Mouse (Mus musculus) ES-E14 (cell line): Measurements from ENCODE around the gene Cep85l. TPM values are rescaled to one million over a fixed set of nuclear protein-coding genes. Genes with fewer than 3 reads are reported as not detected.

Experiments used
- DNase-seq: peaks from one replicate; pipeline ENCODE4 v3.0.0-alpha.2; 2013; ENCODE audit warnings: low read depth, low spot score
- H3K27ac ChIP-seq: 2 replicates; pipeline ENCODE4 v1.5.1; 2012; ENCODE audit warnings: low read depth, mild to moderate bottlenecking, low read length, moderate library complexity, mixed read lengths; ENCODE audit not compliant: poor library complexity, insufficient read depth, severe bottlenecking
- H3K36me3 ChIP-seq: 2 replicates; pipeline ENCODE4 v1.6.1; 2012; ENCODE audit warnings: mild to moderate bottlenecking, low read length, moderate library complexity, mixed read lengths; ENCODE audit not compliant: control insufficient read depth, poor library complexity, insufficient read depth, severe bottlenecking
- H3K4me1 ChIP-seq, 2 experiments: fragments of 150-350 bp in 1 of 2; sonication (generic) in 1 of 2; 2 replicates each; pipeline ENCODE4 v1.6.1; 2012; ENCODE audit warnings: low read length in 2 of 2, mild to moderate bottlenecking in 1 of 2, mixed read lengths in 1 of 2; ENCODE audit not compliant: control insufficient read depth in 2 of 2, insufficient read depth in 2 of 2, poor library complexity in 1 of 2
- H3K4me3 ChIP-seq, 2 experiments: fragments of 150-350 bp in 1 of 2; sonication (generic) in 1 of 2; 2 replicates each; pipeline ENCODE4 v1.5.1; 2012; ENCODE audit warnings: low read length in 2 of 2, low read depth in 1 of 2, mild to moderate bottlenecking in 1 of 2, mixed read lengths in 1 of 2; ENCODE audit not compliant: insufficient read depth in 1 of 2, poor library complexity in 1 of 2, severe bottlenecking in 1 of 2
- H3K9ac ChIP-seq: 2 replicates; pipeline ENCODE4 v1.6.1; 2012; ENCODE audit warnings: low read depth, mild to moderate bottlenecking, low read length, mixed read lengths; ENCODE audit not compliant: poor library complexity, insufficient read depth, severe bottlenecking
- H3K9me3 ChIP-seq: fragments of 150-350 bp; sonication (generic); 2 replicates; pipeline ENCODE4 v1.6.1; 2012; ENCODE audit warnings: low read depth, mild to moderate bottlenecking, low read length; ENCODE audit not compliant: control insufficient read depth, insufficient read depth
- CHD2 ChIP-seq: IDR thresholded peaks from 2 replicates; pipeline ENCODE4 v1.6.1; 2014; ENCODE audit warnings: mild to moderate bottlenecking, low read depth, low read length, inconsistent platforms
- HCFC1 ChIP-seq: IDR thresholded peaks from 2 replicates; pipeline ENCODE4 v1.6.1; 2012; ENCODE audit warnings: low read length, inconsistent platforms, borderline replicate concordance; ENCODE audit not compliant: insufficient read depth
- MAFK ChIP-seq: IDR thresholded peaks from 2 replicates; pipeline ENCODE4 v1.6.1; 2014; ENCODE audit warnings: mild to moderate bottlenecking, low read depth, low read length, inconsistent platforms; ENCODE audit not compliant: insufficient read depth
- ZC3H11A ChIP-seq: IDR thresholded peaks from 2 replicates; pipeline ENCODE4 v1.6.1; 2012; ENCODE audit warnings: low read depth, mild to moderate bottlenecking, inconsistent platforms, low read length, borderline replicate concordance
- ZNF384 ChIP-seq: IDR thresholded peaks from 2 replicates; pipeline ENCODE4 v1.6.1; 2012; ENCODE audit warnings: low read depth, low read length, inconsistent platforms
- in situ Hi-C, 2 experiments: fragments of 600-800 bp; cut with MboI; formaldehyde crosslinking; loops; one replicate each; pipeline ENCODE4 v1.15.1; 2025; ENCODE audit warnings: low sequenced_read_pairs in 2 of 2, inconsistent platforms in 1 of 2; ENCODE audit not compliant: unreplicated experiment in 2 of 2
- total RNA-seq: library from RNA; depleted of rRNA; stranded (reverse); fragments of 300-350 nt; gene quantifications from 2 replicates; pipeline ENCODE4 v1.2.3, GENCODE M21; 2012

Gene Cep85l
- total RNA-seq, 1 experiment, result 3.6 TPM

DNA sequence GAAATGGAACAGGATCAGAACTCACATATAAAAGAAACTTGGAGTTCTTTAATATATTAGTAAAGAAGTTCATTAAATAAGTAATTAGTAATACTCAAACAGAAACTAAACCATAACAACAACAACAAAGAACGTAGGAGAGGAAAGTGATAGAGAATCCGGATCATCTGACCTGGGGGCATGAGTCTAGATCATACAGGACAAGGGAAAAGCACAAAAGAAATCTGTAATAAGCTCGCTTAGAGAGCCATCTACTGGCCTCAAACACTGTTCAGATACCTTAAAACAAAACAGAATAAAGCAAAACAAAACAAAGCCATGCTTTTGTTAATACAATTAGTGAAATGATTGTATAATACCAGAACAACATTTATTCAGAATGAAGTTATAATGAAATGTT is 73.9 kb downstream of the Cep85l start:
- Histone ChIP-seq H3K4me3 (no peak overlapping the region), H3K36me3 (no peaks in the 10 kb centered on the region), H3K9ac (no peak overlapping the region), H3K27ac (no peak overlapping the region), H3K9me3 (no peaks in the 10 kb centered on the region), H3K4me1 (no peaks in the 10 kb centered on the region)
- TF ChIP-seq CHD2 (no peak), ZC3H11A (no peak), MAFK (no peak), ZNF384 (no peak), HCFC1 (no peak)
- in situ Hi-C loops, result no loop called here
- no peak for DNase-seq

DNA sequence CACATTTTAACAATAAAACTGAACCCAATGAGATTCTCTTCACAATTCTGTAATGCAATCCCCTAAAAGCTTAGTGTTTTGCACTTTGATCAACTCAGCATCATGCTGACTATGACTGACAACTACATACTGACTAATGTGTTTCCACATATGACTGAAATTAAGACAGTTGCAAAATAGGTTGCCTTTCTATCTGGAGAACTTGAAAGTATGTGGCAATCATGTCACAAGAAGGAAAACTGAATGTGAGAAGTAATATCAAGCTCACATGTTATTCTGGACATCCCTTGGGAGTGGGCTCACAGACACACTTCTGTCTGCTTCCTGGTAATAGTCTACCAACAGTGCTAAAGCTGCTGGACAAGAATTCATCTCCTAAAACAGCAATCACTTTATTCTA is 94.6 kb downstream of the Cep85l start:
- Histone ChIP-seq H3K9ac (no peak overlapping the region), H3K36me3 (no peaks in the 10 kb centered on the region), H3K4me1 (no peaks in the 10 kb centered on the region), H3K27ac (no peak overlapping the region), H3K9me3 (no peaks in the 10 kb centered on the region), H3K4me3 (no peak overlapping the region)
- in situ Hi-C loops, result no loop called here
- no peak for DNase-seq
- TF ChIP-seq ZNF384 (no peak), HCFC1 (no peak), ZC3H11A (no peak), MAFK (no peak), CHD2 (no peak)

DNA sequence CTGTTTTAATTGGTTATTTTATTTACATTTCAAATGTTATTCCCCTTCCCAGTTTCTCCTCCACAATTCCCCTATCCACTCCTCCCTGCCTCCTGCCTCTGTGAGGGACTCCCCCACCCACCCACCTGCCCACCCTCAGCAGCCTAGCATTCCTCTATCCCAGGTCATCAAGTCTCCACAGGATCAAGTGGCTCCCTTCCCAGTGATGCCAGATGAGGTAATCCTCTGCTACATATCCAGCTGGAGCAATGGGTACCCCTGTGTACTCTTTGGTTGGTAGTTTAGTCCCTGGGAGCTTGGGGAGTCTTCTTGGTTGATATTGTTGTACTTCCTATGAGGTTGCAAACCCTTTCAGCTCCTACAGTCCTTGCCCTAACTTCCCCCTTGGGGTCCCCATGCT is 107.5 kb downstream of the Cep85l start:
- no peak overlapping the region for H3K27ac ChIP-seq
- in situ Hi-C loops, result no loop called here
- H3K36me3 ChIP-seq, result no peaks in the 10 kb centered on the region
- no peak overlapping the region for H3K9ac ChIP-seq
- no peak overlapping the region for H3K4me3 ChIP-seq
- no peak for TF ChIP-seq ZNF384
- no peak for TF ChIP-seq HCFC1
- TF ChIP-seq ZC3H11A, result no peak
- TF ChIP-seq CHD2, result no peak
- TF ChIP-seq MAFK, result no peak
- DNase-seq, result no peak
- H3K4me1 ChIP-seq, result no peaks in the 10 kb centered on the region
- no peaks in the 10 kb centered on the region for H3K9me3 ChIP-seq

DNA sequence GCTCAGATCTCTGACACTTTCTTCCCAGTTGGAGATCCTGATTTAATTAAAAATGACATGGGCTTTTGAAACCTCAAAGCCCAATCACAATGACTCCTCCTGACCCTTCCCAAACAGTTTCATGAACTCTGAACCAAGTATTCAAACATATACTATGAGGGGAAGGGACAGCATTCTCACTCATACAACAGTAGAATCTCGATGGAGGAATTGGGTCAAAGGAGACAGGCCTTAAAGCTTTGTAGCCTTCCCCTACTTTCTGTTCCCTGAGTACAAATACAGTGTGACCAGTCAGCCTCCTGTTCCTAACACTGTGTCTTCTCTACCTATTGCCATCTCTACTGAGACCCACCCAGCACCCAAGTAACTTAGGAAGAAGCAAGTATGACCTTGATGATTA is 117.7 kb downstream of the Cep85l start:
- no peak for TF ChIP-seq ZC3H11A
- TF ChIP-seq MAFK, result no peak
- TF ChIP-seq HCFC1, result no peak
- TF ChIP-seq CHD2, result no peak
- no peak for TF ChIP-seq ZNF384
- no peak overlapping the region for H3K9ac ChIP-seq

DNA sequence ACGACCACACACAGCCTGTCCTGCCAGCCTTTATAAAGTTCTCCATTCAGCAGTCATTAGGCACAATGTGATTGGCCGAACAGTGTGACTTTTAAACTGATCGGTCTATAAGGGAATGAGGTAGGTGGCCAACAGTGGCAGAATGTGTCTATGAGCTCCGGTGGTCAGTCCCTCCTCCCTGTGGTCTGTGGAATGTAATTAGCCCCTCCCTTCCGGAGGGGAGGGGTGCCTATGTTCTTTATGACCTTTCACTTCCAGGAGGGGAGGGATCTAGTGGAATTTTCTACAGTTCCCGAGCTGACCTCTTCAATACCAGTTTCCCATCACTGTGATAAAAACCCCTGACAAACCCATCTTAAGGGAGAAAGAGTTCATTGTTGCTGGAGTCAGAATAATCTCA is 144.4 kb downstream of the Cep85l start:
- in situ Hi-C loops, result no loop called here
- Histone ChIP-seq H3K4me3 (no peak overlapping the region), H3K36me3 (no peaks in the 10 kb centered on the region), H3K9me3 (no peaks in the 10 kb centered on the region), H3K27ac (no peak overlapping the region), H3K9ac (no peak overlapping the region), H3K4me1 (no peaks in the 10 kb centered on the region)
- TF ChIP-seq ZC3H11A (no peak), MAFK (no peak), CHD2 (no peak), ZNF384 (no peak), HCFC1 (no peak)
- DNase-seq, result no peak

More for the DNA sequence above, 117.7 kb downstream of the Cep85l start:
- in situ Hi-C loops, result no loop called here
- Histone ChIP-seq H3K4me3 (no peak overlapping the region), H3K27ac (no peak overlapping the region), H3K36me3 (no peaks in the 10 kb centered on the region), H3K9me3 (no peaks in the 10 kb centered on the region), H3K4me1 (no peaks in the 10 kb centered on the region)
- DNase-seq, result no peak
